8 mouse cellular contexts compared by ENCODE assay signal in genomic region chr2:148048484-148049129, GRCm38 (mm10). TPM values are rescaled to one million over a fixed set of nuclear protein-coding genes. Genes with fewer than 3 reads are reported as not detected.
A peak's percentile ranks its signal among the peaks of the same experiment; 100 is the strongest.
DNase-seq lines count a peak whose midpoint lies in the region; ATAC-seq and TF ChIP-seq lines count a peak whose summit lies in the region.

No protein-coding gene starts in this region.

- H3K27ac ChIP-seq in layer of hippocampus, adult 2 months, result no peak overlapping the region
- no peak overlapping the region for H3K27ac ChIP-seq in intestine, embryonic 15.5 days
- no peak overlapping the region for H3K27ac ChIP-seq in liver, embryonic 14.5 days
- H3K27ac ChIP-seq in neural tube, embryonic 11.5 days (ENCODE audit: low read depth, low read length), result no peak overlapping the region

- no peak overlapping the region for H3K4me3 ChIP-seq in layer of hippocampus, adult 2 months
- peak overlapping the region; percentile 30 for H3K4me3 ChIP-seq in intestine, embryonic 15.5 days (replicated peaks)
- peak overlapping the region; percentile 24 to 45; a peak in 3 of 4 replicates for H3K4me3 ChIP-seq in liver, embryonic 14.5 days (ENCODE audit: insufficient read depth in 1 of 2, low read depth in 2 of 2, low read length in 2 of 2)
- peak overlapping the region; percentile 10; the same call in 1 of the 2 replicates for H3K4me3 ChIP-seq in neural tube, embryonic 11.5 days (ENCODE audit: low read depth, low read length)

- peaks cover 76% of the 10 kb centered on the region for H3K27me3 ChIP-seq in intestine, embryonic 15.5 days (replicated peaks)
- peaks cover 54% of the 10 kb centered on the region for H3K27me3 ChIP-seq in liver, embryonic 14.5 days (ENCODE audit: control insufficient read depth, insufficient read depth, low read length)
- H3K27me3 ChIP-seq in neural tube, embryonic 11.5 days (ENCODE audit: control insufficient read depth, insufficient read depth, low read length), result peaks cover 99% of the 10 kb centered on the region

- no peaks in the 10 kb centered on the region for H3K9me3 ChIP-seq in intestine, embryonic 15.5 days
- no peaks in the 10 kb centered on the region for H3K9me3 ChIP-seq in liver, embryonic 14.5 days (ENCODE audit: control insufficient read depth, low read length)
- H3K9me3 ChIP-seq in neural tube, embryonic 11.5 days (ENCODE audit: control insufficient read depth, low read length), result no peaks in the 10 kb centered on the region

- TF ChIP-seq CTCF in layer of hippocampus, adult 2 months (conservative IDR thresholded peaks at IDR 0.05), result peak; percentile 77
- TF ChIP-seq CTCF in liver, embryonic 14.5 days (IDR thresholded peaks at IDR 0.05; ENCODE audit: low read depth), result peak; percentile 72

- ATAC-seq in intestine, embryonic 15.5 days, result peak; percentile 51
- no peak for ATAC-seq in liver, embryonic 14.5 days (ENCODE audit: insufficient read depth)
- ATAC-seq in neural tube, embryonic 11.5 days (ENCODE audit: insufficient read depth, low FRiP score, low TSS enrichment), result peak; percentile 38; the same call in 1 of the 2 replicates

- DNase-seq in layer of hippocampus, adult 2 months (ENCODE audit: low spot score in 2 of 2), result peak in 1 of 2 experiments; percentile 49
- DNase-seq in layer of hippocampus, postnatal 36 days, result no peak
- peak; percentile 13 for DNase-seq in cerebellum, adult 8-10 months
- DNase-seq in gastrocnemius, postnatal 14 days, result peak; percentile 51
- no peak for DNase-seq in liver, embryonic 14.5 days (ENCODE audit: low read depth in 3 of 3, low spot score in 3 of 3)
- DNase-seq in neural tube, embryonic 11.5 days (ENCODE audit: low spot score), result peak; percentile 86
- DNase-seq in urinary bladder, postnatal 25 days (ENCODE audit: low spot score), result peak; percentile 79

- under 1% methylated on average over 41 of the region's 41 CpGs for WGBS in intestine, embryonic 15.5 days
- 2% methylated on average over 41 of the region's 41 CpGs for WGBS in liver, embryonic 14.5 days (ENCODE audit: insufficient replicate concordance)
- under 1% methylated on average over 41 of the region's 41 CpGs for WGBS in neural tube, embryonic 11.5 days

- intact Hi-C loops in gastrocnemius, postnatal 14 days (cut with DNase I; ENCODE audit: low total_unique reads), result loop anchor here (10.0 kb wide), 1 partner anchor 244 kb away; no protein-coding TSS in a partner anchor

- TF ChIP-seq EP300 in liver, embryonic 14.5 days (IDR thresholded peaks at IDR 0.05; ENCODE audit: low read depth), result no peak

- no peaks in the 10 kb centered on the region for H3K36me3 ChIP-seq in intestine, embryonic 15.5 days
- H3K36me3 ChIP-seq in liver, embryonic 14.5 days (replicated peaks; ENCODE audit: control insufficient read depth, insufficient read depth, low read depth), result no peaks in the 10 kb centered on the region
- no peaks in the 10 kb centered on the region for H3K36me3 ChIP-seq in neural tube, embryonic 11.5 days (ENCODE audit: control insufficient read depth, insufficient read depth, low read length)

- peak overlapping the region; percentile 69 for H3K4me2 ChIP-seq in intestine, embryonic 15.5 days (replicated peaks)
- H3K4me2 ChIP-seq in liver, embryonic 14.5 days (ENCODE audit: low read depth), result peak overlapping the region; percentile 32
- peak overlapping the region; percentile 10; the same call in 1 of the 2 replicates for H3K4me2 ChIP-seq in neural tube, embryonic 11.5 days (ENCODE audit: low read depth)

- peak overlapping the region; percentile 39 for H3K9ac ChIP-seq in intestine, embryonic 15.5 days
- no peak overlapping the region for H3K9ac ChIP-seq in liver, embryonic 14.5 days (replicated peaks)
- no peak overlapping the region for H3K9ac ChIP-seq in neural tube, embryonic 11.5 days (ENCODE audit: low read length)

- peaks cover 29% of the 10 kb centered on the region; the same call in 1 of the 2 replicates for H3K4me1 ChIP-seq in intestine, embryonic 15.5 days (replicated peaks)
- H3K4me1 ChIP-seq in liver, embryonic 14.5 days (replicated peaks; ENCODE audit: control insufficient read depth in 2 of 2, insufficient read depth in 2 of 2, low read length in 1 of 2), result no peaks in the 10 kb centered on the region
- H3K4me1 ChIP-seq in neural tube, embryonic 11.5 days (ENCODE audit: control insufficient read depth, insufficient read depth, low read length), result no peaks in the 10 kb centered on the region

RNA-seq across cellular contexts. Expression of gene Foxa2, which starts 1.8 kb away (rescaled TPM):
- total RNA-seq in layer of hippocampus, adult 2 months (2021), result not detected
- total RNA-seq in layer of hippocampus, postnatal 36 days (2021), result not detected
- total RNA-seq in gastrocnemius, postnatal 14 days (2021), result not detected
- polyA plus RNA-seq in intestine, embryonic 15.5 days (2015; fragmentation: Nextera tagmentation; extraction: Ambion mirVana), result 5.4 and 5.8 TPM in 2 replicates
- 3.2 and 3.9 TPM in 2 replicates for polyA plus RNA-seq in liver, embryonic 14.5 days (2012; rRNA removed)
- 2.8 and 3.9 TPM in 2 replicates for polyA plus RNA-seq in liver, embryonic 14.5 days (2014; fragmentation: Nextera tagmentation; extraction: Ambion mirVana)
- 4.0 and 4.1 TPM in 2 replicates for polyA plus RNA-seq in neural tube, embryonic 11.5 days (2014; fragmentation: Nextera tagmentation; extraction: Ambion mirVana)

Comparison
In these comparisons a context has a peak if more than half of its experiments do, and no peak if none do; other contexts are left out.
1. DNase-seq: peak in cerebellum, adult 8-10 months (single experiment), gastrocnemius, postnatal 14 days (single experiment), neural tube, embryonic 11.5 days (single experiment) and urinary bladder, postnatal 25 days (single experiment); none in layer of hippocampus, postnatal 36 days (0 of 2) and liver, embryonic 14.5 days (0 of 3).
2. H3K4me2 ChIP-seq: peak in every context shown above with its lines; median percentile 69 in intestine, embryonic 15.5 days; 32 in liver, embryonic 14.5 days; 10 in neural tube, embryonic 11.5 days.